Mouse (Mus musculus): Measurements from ENCODE around the gene Gm13420.

The Gm13420 gene

GRCm38 (mm10) chr2:29702189-29702588, 49.3 kb downstream of the Gm13420 start:
- DNase-seq (ENCODE audit: low read depth, low spot score) = no peak

GRCm38 (mm10) chr2:29701393-29701792, 50.1 kb downstream of the Gm13420 start:
- no peak for DNase-seq (ENCODE audit: low read depth, low spot score)

GRCm38 (mm10) chr2:29700898-29701297, 50.6 kb downstream of the Gm13420 start:
- no peak for DNase-seq (ENCODE audit: low read depth, low spot score)

GRCm38 (mm10) chr2:29698421-29699290, 52.8 kb downstream of the Gm13420 start:
- no peak for DNase-seq (ENCODE audit: low read depth, low spot score)

DNA sequence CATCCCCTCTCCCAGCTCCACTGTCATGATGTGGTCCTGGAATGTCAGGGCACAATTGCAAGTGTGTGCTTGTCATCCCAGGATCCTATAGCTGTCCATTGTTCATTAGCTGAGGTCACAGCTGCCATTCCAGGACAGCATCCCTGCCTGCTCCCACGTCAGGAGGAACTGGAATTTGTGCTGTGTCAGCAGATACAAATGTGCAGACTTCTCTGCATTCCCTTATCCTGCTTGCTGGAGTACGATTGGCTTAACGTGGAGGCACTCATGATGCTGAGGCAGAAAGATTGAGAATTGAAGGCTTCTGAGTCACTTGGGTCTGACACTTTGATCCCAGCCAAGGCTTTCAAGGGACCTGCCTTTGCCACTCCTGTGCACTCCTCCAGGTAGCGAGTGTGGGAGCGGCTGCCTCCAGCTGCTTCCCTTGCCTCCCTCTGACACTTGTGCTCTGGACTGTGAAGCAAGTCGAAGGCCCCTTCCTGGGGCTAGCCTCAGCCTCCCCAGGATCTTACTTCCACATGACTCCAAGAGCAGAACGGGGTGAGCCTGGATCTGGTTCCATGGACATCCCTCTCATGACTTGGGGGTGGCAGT, 55.2 kb downstream of the Gm13420 start:
- DNase-seq (ENCODE audit: low read depth, low spot score) = no peak
